Mouse (Mus musculus): Measurements from ENCODE around the gene Lamc1.

DNA sequence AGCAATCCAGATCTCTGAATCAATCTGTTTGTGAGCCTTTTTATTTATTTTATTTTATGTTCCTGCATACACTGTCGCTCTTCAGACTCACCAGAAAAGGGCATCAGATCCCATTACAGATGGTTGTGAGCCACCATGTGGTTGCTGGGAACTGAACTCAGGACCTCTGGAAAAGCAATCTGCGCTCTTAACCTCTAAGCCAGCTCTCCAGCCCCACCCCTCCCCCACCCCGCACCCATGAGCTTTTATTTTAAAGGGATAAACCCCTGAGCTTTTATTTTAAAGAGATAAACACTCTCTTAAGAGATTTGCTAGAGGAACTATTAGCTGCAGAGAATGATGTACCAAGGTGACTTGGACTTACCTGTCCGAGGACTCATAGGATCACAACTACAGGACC is 5.5 kb downstream of the Lamc1 start:
- no peak for TF ChIP-seq CTCF (IDR thresholded peaks at IDR 0.05)
- TF ChIP-seq EP300 (IDR thresholded peaks at IDR 0.05): no peak
